Mouse (Mus musculus) testis, postnatal 14 days (tissue): ENCODE data around the gene Trip4.

ENCODE experiments used
- DNase-seq: peaks from one replicate; pipeline ENCODE4 v3.0.0; 2021; ENCODE audit warnings: low spot score

Trip4 gene

DNA sequence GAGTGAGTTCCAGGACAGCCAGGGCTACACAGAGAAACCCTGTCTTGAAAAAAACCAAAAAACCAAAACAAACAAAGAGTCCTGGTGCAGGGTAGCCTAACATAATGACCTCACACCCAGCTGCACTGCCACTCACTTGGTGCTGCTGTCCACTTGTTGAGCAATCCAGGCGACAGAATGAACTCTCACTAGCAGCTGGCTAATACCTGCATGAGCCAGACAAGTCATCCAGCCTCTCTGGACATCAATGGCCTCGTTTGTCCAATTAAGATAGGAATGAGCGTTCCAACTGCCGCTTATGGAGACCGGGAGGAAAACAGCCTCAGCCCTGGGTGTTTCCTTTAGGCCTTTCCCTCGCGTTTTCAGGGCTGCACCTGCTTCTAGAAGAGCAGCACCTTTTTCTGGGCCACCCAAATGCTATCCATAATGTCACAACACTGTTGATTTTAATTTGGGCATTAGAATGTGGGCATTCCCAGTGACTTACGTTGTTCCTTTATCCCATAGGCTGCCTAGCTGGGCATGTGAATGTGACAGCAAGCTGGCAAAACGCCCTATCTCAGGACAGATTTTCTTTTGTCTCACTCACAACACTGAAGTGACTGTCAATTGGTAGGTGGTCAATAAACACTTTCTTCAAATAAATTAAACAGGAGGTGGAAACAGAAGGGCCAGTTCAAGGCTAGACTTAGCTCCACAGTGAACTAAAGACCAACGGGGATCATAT is 73.8 kb downstream of the Trip4 start:
- DNase-seq, result no peak

DNA sequence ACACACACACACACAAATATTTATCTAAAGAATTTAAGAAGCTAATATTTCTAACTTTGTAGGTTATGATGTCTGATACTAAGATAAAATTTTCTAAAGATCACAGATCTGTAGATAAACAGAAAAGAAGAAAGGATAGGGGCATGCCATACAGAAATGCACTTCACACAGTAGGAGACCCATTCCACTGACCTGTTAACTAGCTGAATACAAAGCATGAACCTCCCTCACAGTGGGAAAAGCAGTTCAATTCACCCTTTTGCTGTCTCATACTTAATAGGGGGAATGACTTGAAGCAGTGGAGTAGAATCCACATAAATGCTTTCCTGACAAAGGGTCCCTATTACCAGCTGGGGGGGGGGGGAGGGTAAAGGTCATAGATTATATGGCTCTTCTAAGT is 75.0 kb downstream of the Trip4 start:
- no peak for DNase-seq

DNA sequence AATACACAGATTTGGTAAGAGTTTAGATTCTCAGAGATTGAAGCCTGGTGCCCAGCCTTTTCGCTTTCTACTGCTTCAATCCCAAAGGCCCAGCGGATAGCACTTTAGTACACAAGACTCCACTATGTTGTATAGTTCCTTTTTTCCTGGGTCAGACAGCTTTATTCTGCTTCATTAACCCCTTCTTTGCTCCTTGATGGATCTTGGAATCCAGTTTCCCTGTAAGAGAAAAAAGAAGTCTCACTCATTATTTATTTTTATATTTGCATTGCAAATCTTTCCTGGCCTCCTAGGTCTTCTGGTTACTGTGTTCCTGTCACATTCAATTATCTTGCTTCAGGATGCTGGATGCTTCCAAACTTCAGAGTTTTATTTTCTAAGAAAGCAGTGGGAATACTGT is 75.4 kb downstream of the Trip4 start:
- DNase-seq, result no peak

DNA sequence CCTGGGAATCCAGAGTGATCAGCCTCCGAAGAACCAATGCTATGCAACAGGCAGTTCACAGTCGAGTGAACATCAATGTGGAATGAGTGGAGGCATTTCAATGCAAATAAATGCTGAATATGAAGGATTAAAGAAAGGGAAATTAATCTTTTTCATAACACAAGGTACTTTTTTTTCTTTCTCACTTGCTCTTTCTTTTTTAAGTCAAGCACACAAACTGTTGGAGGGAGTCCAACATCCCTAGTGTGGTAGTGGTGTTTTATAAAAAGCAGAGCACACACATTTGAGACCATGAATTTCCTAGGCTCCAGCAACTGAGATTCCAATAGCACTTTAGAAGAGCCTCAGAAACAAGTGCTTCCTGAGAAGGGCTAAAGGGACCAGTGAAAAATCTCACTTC is 76.6 kb downstream of the Trip4 start:
- DNase-seq, result no peak

DNA sequence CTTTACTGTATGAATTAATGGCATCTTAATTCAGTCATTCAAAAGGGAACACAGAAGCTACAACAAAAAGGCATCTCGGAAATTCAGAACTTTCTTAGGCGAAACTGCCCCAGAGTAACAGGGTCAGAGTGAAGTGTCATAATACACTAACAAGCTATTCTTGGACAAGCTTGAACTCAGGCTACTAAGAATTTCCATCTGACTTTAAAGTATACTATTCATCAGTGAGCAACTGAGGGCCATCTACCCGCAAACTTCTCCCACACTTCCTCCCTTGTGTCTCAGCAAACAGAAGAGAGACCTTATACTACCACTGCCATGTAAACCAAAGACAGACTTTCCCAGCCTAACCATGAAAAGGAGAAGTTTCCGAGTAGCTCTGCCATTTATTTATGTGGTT is 77.4 kb downstream of the Trip4 start:
- no peak for DNase-seq

- DNase-seq, result no peak
Observed at GRCm38 (mm10) chr9:65830255-65830654, 78.3 kb downstream of the Trip4 start.

DNA sequence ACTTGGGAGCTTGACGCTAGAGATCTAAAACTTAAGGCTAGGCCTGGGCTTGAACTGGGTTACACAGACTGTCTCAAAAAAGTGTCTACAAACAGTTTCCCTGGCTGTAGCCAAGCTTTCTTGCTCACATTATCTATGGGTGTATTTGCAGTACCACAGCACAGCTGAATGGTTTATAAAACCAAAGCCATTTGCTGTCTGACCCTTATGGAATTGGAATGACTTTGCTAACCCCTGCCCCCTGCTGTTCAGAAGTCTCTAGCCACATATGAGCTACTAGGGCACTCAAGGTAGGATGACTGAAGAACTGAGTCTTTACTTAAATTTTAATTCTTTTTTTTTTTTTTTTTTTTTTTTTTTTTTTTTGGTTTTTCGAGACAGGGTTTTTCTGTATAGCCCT is 79.2 kb downstream of the Trip4 start:
- DNase-seq, result no peak

- DNase-seq, result no peak
Observed at GRCm38 (mm10) chr9:65828511-65828910, 80.1 kb downstream of the Trip4 start.

- no peak for DNase-seq
Observed at GRCm38 (mm10) chr9:65828016-65828403, 80.6 kb downstream of the Trip4 start.

DNA sequence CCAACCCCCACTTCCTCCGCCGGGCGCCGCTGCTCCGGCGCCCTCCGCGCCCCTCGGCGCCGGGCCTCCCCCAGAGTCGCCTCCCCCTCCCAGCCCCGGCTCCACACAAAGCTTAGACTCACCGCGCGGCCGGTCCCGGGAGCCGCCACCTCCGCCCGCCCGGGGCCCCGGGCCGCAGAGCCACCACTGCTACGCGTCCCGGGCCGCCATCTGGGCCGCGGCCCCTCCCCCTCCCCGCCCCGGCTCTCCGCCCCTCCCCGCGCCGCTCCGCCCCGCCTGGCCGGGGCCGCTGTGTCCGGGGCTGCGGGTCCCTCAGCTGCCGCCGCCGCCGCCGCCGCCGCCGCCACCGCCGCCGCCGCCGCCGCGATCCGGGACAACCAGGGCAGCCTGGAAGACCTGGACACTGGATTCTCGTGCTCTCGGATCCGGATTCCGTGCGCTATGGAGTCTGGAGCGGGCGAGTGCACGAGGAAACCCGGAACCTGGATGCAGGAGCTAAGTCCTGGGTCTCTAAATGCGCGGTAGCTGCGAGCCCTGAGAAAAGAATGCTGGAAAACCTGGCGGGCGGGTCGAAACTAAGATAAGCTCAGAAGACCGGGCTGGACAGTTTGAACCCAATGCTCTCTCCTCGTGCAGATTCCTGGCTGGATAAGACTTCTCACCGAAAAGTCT is 81.1 kb downstream of the Trip4 start, which contains the start of gene Zfp609:
Zfp609 (minus strand) TSS at position 221 of the 672 bp plus-strand sequence.
- DNase-seq, result peak; percentile 93

GRCm38 (mm10) chr9:65826588-65827343 is 81.8 kb downstream of the Trip4 start:
- peak; percentile 72 for DNase-seq

GRCm38 (mm10) chr9:65826226-65826587 is 82.4 kb downstream of the Trip4 start:
- DNase-seq, result peak; percentile 20

- DNase-seq, result peak; percentile 55
Observed at GRCm38 (mm10) chr9:65823716-65824462, 84.7 kb downstream of the Trip4 start.

DNA sequence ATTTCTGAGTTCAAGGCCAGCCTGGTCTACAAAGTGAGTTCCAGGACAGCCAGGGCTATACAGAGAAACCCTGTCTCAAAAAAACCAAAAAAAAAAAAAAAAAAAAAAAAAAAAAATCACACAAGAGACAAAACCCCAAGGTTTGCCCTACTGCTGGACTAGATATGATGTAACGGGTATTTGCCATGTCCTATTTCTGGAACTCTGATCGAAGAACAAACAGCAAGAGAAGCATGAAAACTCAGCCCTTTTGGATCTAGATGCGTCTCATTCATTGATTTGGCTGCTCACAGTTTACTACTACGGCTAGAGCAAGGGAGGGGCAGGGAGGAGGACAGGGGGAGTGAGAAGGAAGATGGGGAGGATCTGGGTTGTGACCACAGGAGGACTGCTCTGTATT is 86.6 kb downstream of the Trip4 start:
- DNase-seq, result no peak

- no peak for DNase-seq
Observed at GRCm38 (mm10) chr9:65820301-65820700, 88.3 kb downstream of the Trip4 start.

DNA sequence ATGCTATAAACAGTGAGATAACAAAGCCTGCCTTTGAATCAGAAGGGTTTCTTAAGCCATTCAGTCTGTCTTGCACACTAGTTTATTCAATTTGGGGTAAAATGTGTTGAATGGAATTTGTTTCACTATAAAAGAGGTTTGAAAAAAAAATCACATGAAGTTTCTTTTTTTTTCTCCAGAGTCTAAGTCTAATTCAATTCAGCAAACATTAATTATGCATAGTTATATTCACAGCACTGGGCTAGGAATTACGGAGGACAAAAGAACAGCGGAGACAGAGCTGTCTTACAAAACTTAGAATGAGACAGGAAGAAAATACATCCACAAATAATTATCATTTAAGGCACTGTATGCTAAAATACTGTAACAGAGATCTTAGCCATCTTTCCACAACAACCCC is 90.2 kb downstream of the Trip4 start:
- DNase-seq, result no peak

DNA sequence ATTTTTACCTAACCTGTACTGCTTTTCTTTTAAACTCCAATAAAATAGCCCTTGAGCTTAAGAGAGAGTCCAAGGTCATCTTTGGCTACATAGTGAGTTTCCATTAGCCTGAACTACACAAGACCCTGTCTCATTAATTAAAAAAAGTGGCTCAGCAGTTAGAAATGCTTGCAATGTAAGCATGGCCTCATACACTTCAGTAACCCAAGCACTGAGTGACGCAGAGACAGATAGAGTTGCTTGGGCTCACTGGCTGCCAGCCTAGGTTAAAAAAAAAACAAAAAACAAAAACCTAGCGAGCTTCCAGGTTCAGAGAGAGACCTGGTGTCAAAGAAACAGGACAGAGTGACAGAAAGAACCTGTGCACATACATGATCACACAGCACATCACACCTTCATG is 95.8 kb downstream of the Trip4 start:
- DNase-seq, result no peak

GRCm38 (mm10) chr9:65811784-65812183 is 96.8 kb downstream of the Trip4 start:
- DNase-seq, result no peak

DNA sequence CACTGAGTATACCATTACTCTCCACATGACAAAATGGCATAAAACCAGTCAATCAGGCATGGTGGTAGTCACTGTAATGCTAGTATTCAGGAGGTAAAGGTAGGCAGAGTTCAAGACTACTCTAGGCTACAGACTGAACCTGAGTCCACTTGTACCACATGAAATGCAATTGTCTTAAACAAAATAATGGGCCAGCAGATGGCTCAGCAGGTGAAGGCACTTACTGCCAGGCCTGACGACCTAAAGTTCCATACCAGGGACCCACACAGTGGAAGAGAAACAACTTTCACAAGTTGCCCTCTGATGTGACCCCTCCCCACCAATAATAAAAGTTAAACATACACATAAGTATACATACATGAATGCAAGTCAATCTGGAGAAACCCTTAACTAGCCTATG is 100.8 kb downstream of the Trip4 start:
- DNase-seq, result no peak

DNA sequence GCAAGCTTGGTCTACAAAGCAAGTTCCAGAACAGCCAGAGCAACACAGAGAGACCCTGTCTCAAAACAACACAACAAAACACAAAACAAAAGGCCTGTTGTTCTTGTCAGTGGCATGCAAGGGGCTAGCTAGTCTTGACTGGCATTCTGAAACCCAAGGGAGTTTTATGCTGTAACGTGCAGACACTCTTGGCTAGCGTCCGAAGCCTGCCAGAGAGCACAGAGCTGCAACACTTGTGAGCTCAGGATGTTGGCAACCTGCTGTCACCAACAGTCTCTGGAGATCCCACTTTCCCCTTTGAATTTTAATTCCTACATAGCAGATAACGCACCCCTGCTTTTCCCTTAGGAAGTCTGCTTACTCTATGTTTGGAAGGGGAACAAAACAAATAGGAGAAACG is 101.3 kb downstream of the Trip4 start:
- no peak for DNase-seq

GRCm38 (mm10) chr9:65799770-65800169 is 108.8 kb downstream of the Trip4 start:
- no peak for DNase-seq

DNA sequence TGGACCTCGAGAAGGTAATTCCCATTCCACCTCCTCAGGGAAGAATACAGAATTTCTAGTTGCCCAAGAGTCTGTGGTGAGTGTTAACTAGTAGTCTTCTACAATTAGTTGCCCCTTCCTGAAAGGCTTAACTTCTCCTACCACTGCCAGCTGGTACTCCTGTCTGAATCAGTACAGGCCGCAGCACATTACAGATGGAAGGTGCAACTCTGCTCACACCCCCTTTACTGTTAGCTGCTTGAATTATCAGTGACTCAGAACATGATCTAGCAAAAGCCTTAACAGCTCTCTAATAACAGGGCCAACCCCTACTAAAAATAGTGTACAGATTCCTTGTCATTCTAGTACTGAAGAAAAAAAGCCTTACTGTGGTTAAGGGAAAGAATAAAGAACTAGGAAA is 112.9 kb downstream of the Trip4 start:
- no peak for DNase-seq
